Mouse (Mus musculus): Measurements from ENCODE around the gene Atp6v0a4. TPM values are rescaled to one million over a fixed set of nuclear protein-coding genes. Genes with fewer than 3 reads are reported as not detected.

Atp6v0a4 gene
- polyA plus RNA-seq, 1 experiment from 2014 or later, result 0.44 TPM

DNA sequence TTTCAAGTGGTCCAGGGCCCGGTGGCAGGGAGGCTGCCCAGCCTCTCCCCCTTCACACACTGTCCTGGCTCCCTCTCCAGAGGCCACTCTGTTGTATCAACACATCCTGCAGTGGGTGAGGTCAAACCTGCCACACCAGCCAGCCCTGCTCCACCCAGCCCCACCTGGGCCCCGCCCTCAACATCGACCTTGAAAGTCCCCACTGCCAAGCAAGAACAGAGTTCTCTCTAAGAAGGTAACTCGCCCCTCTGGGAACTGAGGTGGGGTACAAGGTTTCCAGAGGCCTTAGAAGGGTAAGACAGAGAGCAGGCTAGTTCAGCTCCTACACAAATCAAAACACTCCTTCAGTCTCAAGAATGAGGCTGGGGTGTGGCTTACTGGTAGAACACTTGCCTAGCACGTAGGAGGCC lies 27.4 kb downstream of the Atp6v0a4 start:
- WGBS, result 77% methylated on average over 5 of the region's 5 CpGs
- no peak overlapping the region for H3K4me3 ChIP-seq (ENCODE audit: low read depth, low read length)
- no peak overlapping the region for H3K4me2 ChIP-seq (ENCODE audit: low read depth, low read length)
- H3K9me3 ChIP-seq (ENCODE audit: control insufficient read depth, low read length), result no peaks in the 10 kb centered on the region
- no peak for ATAC-seq (ENCODE audit: low read depth)
- H3K27ac ChIP-seq (ENCODE audit: low read depth, low read length), result no peak overlapping the region
- H3K36me3 ChIP-seq (ENCODE audit: control insufficient read depth, insufficient read depth, low read length), result no peaks in the 10 kb centered on the region
- no peaks in the 10 kb centered on the region for H3K4me1 ChIP-seq (ENCODE audit: control insufficient read depth, insufficient read depth, low read length)
- no peak overlapping the region for H3K9ac ChIP-seq (replicated peaks; ENCODE audit: low read depth, low read length)
- no peaks in the 10 kb centered on the region for H3K27me3 ChIP-seq (ENCODE audit: control insufficient read depth, insufficient read depth, low read length)

DNA sequence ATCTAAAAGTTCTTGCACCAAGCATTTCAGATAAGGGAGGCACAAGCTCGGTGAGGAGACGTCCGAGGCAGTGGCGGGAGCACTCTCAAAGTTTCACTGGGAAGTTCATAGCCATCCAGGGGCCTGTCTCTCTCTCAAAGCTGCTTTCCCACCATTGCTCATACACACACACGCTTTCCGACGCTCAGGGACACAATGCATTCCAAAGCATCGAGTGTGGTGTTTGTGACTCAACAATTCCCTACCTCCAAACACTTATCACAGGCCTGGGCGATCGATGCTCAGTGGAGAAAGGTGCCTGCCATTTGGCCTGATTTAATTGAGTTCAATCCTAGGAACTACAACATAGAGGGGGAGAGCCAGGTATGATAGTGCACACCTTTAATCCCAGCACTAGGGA lies 29.7 kb downstream of the Atp6v0a4 start:
- no peak overlapping the region for H3K27ac ChIP-seq (ENCODE audit: low read depth, low read length)
- no peaks in the 10 kb centered on the region for H3K4me1 ChIP-seq (ENCODE audit: control insufficient read depth, insufficient read depth, low read length)
- 93% methylated on average over 10 of the region's 10 CpGs for WGBS
- no peaks in the 10 kb centered on the region for H3K27me3 ChIP-seq (ENCODE audit: control insufficient read depth, insufficient read depth, low read length)
- H3K36me3 ChIP-seq (ENCODE audit: control insufficient read depth, insufficient read depth, low read length), result no peaks in the 10 kb centered on the region
- no peak for ATAC-seq (ENCODE audit: low read depth)
- H3K4me2 ChIP-seq (ENCODE audit: low read depth, low read length), result no peak overlapping the region
- no peaks in the 10 kb centered on the region for H3K9me3 ChIP-seq (ENCODE audit: control insufficient read depth, low read length)
- H3K4me3 ChIP-seq (ENCODE audit: low read depth, low read length), result no peak overlapping the region
- H3K9ac ChIP-seq (replicated peaks; ENCODE audit: low read depth, low read length), result no peak overlapping the region

DNA sequence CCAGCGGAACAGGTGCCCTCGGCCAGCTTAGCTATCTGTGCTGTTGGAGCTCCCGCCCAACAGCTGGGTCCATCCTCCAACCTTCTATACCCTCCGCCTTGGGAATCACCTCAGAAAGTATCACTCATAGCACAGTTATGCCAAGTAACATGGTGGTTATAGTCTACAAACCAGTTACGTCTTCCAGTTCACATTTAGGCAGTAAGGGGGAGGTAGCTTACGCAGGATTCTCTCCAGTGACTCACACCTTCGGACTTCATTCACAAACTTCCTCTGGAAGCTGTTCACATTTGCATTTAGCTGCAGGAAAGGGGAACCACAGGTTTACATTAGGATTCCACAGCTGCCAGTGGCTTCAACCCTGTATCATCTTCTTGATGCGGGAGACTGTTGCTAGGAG lies 31.8 kb downstream of the Atp6v0a4 start:
- H3K4me3 ChIP-seq (ENCODE audit: low read depth, low read length), result no peak overlapping the region
- no peaks in the 10 kb centered on the region for H3K27me3 ChIP-seq (ENCODE audit: control insufficient read depth, insufficient read depth, low read length)
- no peak overlapping the region for H3K4me2 ChIP-seq (ENCODE audit: low read depth, low read length)
- H3K9me3 ChIP-seq (ENCODE audit: control insufficient read depth, low read length), result no peaks in the 10 kb centered on the region
- H3K9ac ChIP-seq (replicated peaks; ENCODE audit: low read depth, low read length), result no peak overlapping the region
- no peak for ATAC-seq (ENCODE audit: low read depth)
- no peaks in the 10 kb centered on the region for H3K4me1 ChIP-seq (ENCODE audit: control insufficient read depth, insufficient read depth, low read length)
- 96% methylated on average over 8 of the region's 8 CpGs for WGBS
- no peaks in the 10 kb centered on the region for H3K36me3 ChIP-seq (ENCODE audit: control insufficient read depth, insufficient read depth, low read length)
- no peak overlapping the region for H3K27ac ChIP-seq (ENCODE audit: low read depth, low read length)

DNA sequence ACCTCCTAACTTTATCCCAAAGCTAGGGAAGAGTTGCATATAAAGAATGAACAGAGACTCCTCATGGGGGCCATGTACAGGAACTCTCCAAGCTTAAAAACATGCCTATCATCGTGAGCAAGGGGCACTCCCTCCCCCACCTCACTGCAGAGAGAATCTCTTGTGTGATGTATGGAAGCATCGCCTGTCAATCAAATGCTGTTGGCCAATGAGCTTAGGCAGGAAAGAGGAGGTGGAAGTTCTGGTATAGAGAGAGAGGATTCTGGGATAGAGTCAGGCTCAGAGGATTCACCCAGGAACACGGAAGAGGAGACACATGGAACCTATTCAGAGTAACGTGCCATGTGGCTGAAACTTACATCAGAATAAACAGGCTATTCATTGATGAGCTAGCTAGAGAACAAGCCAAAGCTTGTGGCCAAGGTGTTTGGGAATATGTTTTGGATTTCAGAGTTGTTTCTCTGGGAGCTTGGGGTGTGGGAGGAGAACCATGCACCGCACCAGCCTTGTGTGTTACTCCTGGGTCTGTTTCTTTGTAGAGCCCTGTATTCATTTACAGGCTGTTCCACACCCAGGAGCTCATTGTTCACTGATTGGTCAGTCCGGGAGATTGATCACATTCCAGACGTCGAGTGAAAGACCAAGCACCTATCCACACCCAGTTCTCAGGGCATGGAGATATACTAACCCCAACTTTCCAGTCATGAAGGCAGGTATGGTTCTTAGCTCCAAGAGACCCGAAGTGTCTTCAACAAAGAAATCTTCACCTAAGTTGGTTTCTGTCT lies 37.0 kb downstream of the Atp6v0a4 start:
- ATAC-seq (ENCODE audit: low read depth), result no peak
- no peaks in the 10 kb centered on the region for H3K9me3 ChIP-seq (ENCODE audit: control insufficient read depth, low read length)
- WGBS, result 85% methylated on average over 9 of the region's 9 CpGs

DNA sequence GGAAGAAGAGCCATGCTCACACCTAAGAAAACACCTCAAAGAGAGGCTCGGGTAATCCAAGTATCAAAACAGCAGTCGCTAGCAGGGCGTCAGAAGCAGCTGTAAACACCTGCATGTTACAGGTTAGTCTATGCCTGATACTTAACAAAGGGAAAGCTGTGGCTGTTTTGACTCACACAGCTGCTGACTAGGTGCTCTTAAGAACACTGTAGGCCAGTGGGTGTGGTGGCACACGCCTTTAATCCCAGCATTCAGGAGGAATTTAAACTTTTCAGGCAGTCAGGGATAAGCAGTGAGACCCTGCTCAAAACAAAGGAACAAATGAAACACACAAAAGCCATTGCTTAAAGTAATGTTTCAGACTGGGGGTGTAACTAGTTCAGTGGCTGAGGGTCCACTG lies 41.2 kb downstream of the Atp6v0a4 start:
- Histone ChIP-seq H3K4me1 (ENCODE audit: control insufficient read depth, insufficient read depth, low read length) (no peaks in the 10 kb centered on the region), H3K27ac (ENCODE audit: low read depth, low read length) (no peak overlapping the region), H3K36me3 (ENCODE audit: control insufficient read depth, insufficient read depth, low read length) (no peaks in the 10 kb centered on the region), H3K9ac (replicated peaks; ENCODE audit: low read depth, low read length) (no peak overlapping the region), H3K4me2 (ENCODE audit: low read depth, low read length) (no peak overlapping the region), H3K4me3 (ENCODE audit: low read depth, low read length) (no peak overlapping the region), H3K9me3 (ENCODE audit: control insufficient read depth, low read length) (no peaks in the 10 kb centered on the region), H3K27me3 (ENCODE audit: control insufficient read depth, insufficient read depth, low read length) (no peaks in the 10 kb centered on the region)
- ATAC-seq (ENCODE audit: low read depth), result no peak
- 65% methylated on average over 4 of the region's 4 CpGs for WGBS

More for the DNA sequence above, 37.0 kb downstream of the Atp6v0a4 start:
- Histone ChIP-seq H3K36me3 (ENCODE audit: control insufficient read depth, insufficient read depth, low read length) (no peaks in the 10 kb centered on the region), H3K4me3 (ENCODE audit: low read depth, low read length) (no peak overlapping the region), H3K9ac (replicated peaks; ENCODE audit: low read depth, low read length) (no peak overlapping the region), H3K4me2 (ENCODE audit: low read depth, low read length) (no peak overlapping the region), H3K27ac (ENCODE audit: low read depth, low read length) (no peak overlapping the region), H3K27me3 (ENCODE audit: control insufficient read depth, insufficient read depth, low read length) (no peaks in the 10 kb centered on the region), H3K4me1 (ENCODE audit: control insufficient read depth, insufficient read depth, low read length) (no peaks in the 10 kb centered on the region)

DNA sequence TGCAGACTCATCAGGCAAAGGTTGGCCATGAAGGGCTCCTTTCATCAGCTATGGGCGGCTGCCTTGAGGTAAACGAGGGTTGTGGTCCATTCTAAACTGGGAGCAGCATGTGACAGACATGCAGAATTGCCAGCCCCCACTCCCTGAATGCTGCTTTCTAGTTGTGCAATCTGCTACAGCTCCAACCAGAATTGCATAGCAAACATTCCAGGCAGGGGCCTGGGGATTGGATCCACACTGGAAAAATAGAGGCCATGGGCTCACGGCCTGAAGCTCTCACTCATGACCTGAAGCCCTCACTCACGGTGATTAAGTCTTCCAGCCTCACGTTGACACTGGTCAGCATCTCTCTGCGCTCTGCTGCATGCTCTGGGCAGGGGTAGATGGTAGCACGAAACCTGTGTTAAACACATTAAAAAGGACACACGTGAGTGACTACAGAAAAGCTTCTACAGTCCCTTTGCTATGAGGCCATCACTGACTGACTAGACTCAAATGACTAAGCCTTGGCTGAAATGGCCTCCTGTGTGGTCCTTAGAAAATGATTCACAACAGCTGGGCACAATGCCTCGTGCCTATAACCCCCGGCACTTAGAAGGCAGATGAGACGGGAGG lies 42.6 kb downstream of the Atp6v0a4 start:
- Histone ChIP-seq H3K9ac (replicated peaks; ENCODE audit: low read depth, low read length) (no peak overlapping the region), H3K9me3 (ENCODE audit: control insufficient read depth, low read length) (no peaks in the 10 kb centered on the region)
- 63% methylated on average over 11 of the region's 11 CpGs for WGBS

DNA sequence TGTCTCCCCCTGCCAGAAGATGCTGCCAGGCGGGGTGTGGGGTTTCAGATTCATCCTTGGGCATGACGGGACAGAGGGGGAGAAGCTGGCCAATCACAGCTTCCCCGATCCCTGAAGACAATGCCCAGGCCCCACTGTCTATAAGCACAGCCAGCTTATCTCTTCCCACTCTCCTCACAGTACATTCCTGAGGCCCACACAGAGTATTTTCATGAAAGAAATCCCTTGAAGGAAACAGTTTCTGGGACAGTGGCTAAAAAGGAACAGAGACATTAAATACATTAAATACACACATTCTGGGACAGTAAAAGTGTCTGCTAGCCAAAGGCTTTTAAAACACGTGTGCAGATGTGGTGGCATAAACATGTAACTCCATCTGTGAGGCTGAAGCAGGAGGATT lies 44.0 kb downstream of the Atp6v0a4 start:
- H3K9me3 ChIP-seq (ENCODE audit: control insufficient read depth, low read length), result no peaks in the 10 kb centered on the region
- no peaks in the 10 kb centered on the region for H3K36me3 ChIP-seq (ENCODE audit: control insufficient read depth, insufficient read depth, low read length)
- no peaks in the 10 kb centered on the region for H3K27me3 ChIP-seq (ENCODE audit: control insufficient read depth, insufficient read depth, low read length)
- no peak overlapping the region for H3K4me3 ChIP-seq (ENCODE audit: low read depth, low read length)
- H3K4me1 ChIP-seq (ENCODE audit: control insufficient read depth, insufficient read depth, low read length), result no peaks in the 10 kb centered on the region
- H3K4me2 ChIP-seq (ENCODE audit: low read depth, low read length), result no peak overlapping the region
- whole genome bisulfite sequencing, result 79% methylated on average over 4 of the region's 4 CpGs
- ATAC-seq (ENCODE audit: low read depth), result no peak
- H3K27ac ChIP-seq (ENCODE audit: low read depth, low read length), result no peak overlapping the region
- H3K9ac ChIP-seq (replicated peaks; ENCODE audit: low read depth, low read length), result no peak overlapping the region

More for the DNA sequence above, 42.6 kb downstream of the Atp6v0a4 start:
- H3K27ac ChIP-seq (ENCODE audit: low read depth, low read length), result no peak overlapping the region
- ATAC-seq (ENCODE audit: low read depth), result no peak
- H3K4me2 ChIP-seq (ENCODE audit: low read depth, low read length), result no peak overlapping the region
- no peaks in the 10 kb centered on the region for H3K4me1 ChIP-seq (ENCODE audit: control insufficient read depth, insufficient read depth, low read length)
- no peaks in the 10 kb centered on the region for H3K27me3 ChIP-seq (ENCODE audit: control insufficient read depth, insufficient read depth, low read length)
- no peak overlapping the region for H3K4me3 ChIP-seq (ENCODE audit: low read depth, low read length)
- H3K36me3 ChIP-seq (ENCODE audit: control insufficient read depth, insufficient read depth, low read length), result no peaks in the 10 kb centered on the region

DNA sequence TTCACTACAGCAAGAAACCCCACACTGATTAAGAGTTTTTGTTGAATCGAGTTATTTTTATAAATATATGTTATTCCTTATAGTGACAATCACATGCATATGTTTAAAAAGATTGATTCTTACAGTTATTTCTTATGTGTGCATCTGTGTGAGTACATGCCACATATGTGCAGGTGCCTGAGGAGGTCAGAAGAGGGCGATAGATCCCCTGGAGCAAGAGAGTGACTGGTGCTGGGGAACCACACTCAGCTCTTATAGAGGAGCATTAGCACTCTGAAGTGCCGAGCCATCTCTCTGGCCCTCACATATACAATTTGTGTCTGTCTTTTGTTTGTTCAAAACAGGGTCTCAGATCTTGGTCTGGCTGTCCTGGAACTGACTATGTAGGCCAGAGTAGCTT lies 50.8 kb downstream of the Atp6v0a4 start:
- no peaks in the 10 kb centered on the region for H3K9me3 ChIP-seq (ENCODE audit: control insufficient read depth, low read length)
- H3K4me1 ChIP-seq (ENCODE audit: control insufficient read depth, insufficient read depth, low read length), result no peaks in the 10 kb centered on the region
- 91% methylated on average over 3 of the region's 3 CpGs for WGBS
- no peak overlapping the region for H3K4me2 ChIP-seq (ENCODE audit: low read depth, low read length)
- no peak overlapping the region for H3K4me3 ChIP-seq (ENCODE audit: low read depth, low read length)
- H3K9ac ChIP-seq (replicated peaks; ENCODE audit: low read depth, low read length), result no peak overlapping the region
- no peaks in the 10 kb centered on the region for H3K27me3 ChIP-seq (ENCODE audit: control insufficient read depth, insufficient read depth, low read length)
- H3K27ac ChIP-seq (ENCODE audit: low read depth, low read length), result no peak overlapping the region
- H3K36me3 ChIP-seq (ENCODE audit: control insufficient read depth, insufficient read depth, low read length), result no peaks in the 10 kb centered on the region
- no peak for ATAC-seq (ENCODE audit: low read depth)

DNA sequence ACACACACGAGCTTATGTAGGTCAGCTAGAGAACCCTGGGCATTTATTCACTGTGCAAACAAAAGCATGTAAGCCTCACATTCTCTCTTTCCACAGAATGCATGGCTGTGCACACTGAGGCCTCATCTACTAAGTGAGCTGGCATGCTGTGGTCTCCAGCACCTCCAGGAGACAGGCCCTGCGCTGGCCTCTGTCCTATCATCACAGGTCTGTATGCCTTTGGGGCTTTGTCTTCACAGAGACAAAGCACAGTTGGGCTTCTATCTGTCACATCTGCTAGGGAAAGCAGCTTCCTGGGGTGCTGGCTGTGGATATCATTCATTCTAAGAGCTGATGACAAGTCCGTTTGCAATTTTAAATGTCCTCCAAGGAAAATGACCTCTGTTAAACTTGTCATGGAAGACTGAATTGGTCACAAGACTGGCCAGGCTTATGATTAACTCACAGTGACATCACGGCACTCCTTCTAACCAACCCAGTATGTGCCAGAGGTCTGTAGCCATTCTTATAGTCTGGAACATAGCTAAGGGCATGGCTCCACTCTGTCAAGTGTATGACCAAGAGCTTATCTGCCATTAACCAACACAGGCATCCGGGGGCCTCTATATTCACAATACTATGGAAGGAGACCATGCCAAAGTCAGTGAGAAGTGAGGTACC lies 52.1 kb downstream of the Atp6v0a4 start:
- Histone ChIP-seq H3K27ac (ENCODE audit: low read depth, low read length) (no peak overlapping the region), H3K27me3 (ENCODE audit: control insufficient read depth, insufficient read depth, low read length) (no peaks in the 10 kb centered on the region), H3K4me2 (ENCODE audit: low read depth, low read length) (no peak overlapping the region), H3K9ac (replicated peaks; ENCODE audit: low read depth, low read length) (no peak overlapping the region), H3K9me3 (ENCODE audit: control insufficient read depth, low read length) (no peaks in the 10 kb centered on the region), H3K4me3 (ENCODE audit: low read depth, low read length) (no peak overlapping the region), H3K36me3 (ENCODE audit: control insufficient read depth, insufficient read depth, low read length) (no peaks in the 10 kb centered on the region), H3K4me1 (ENCODE audit: control insufficient read depth, insufficient read depth, low read length) (no peaks in the 10 kb centered on the region)
- WGBS, result 69% methylated on average over 5 of the region's 5 CpGs
- ATAC-seq (ENCODE audit: low read depth), result no peak
